Mouse (Mus musculus): ENCODE results near the gene Lmf1. TPM values are rescaled to one million over a fixed set of nuclear protein-coding genes. Genes with fewer than 3 reads are reported as not detected.
A peak's percentile ranks its signal among the peaks of the same experiment; 100 is the strongest.

Gene Lmf1
- polyA plus RNA-seq, 1 experiment from 2014 or later, result 28.2 TPM

GRCm38 (mm10) chr17:25567261-25567660 is 11.6 kb upstream of the Lmf1 start:
- Histone ChIP-seq H3K27me3 (replicated peaks; ENCODE audit: control insufficient read depth, insufficient read depth, low read length) (peaks cover 10% of the 10 kb centered on the region), H3K9ac (ENCODE audit: low read depth, low read length) (peak overlapping the region; percentile 57), H3K27ac (ENCODE audit: low read depth, low read length) (peak overlapping the region; percentile 60), H3K4me3 (ENCODE audit: low read length) (peak overlapping the region; percentile 45), H3K4me1 (ENCODE audit: control insufficient read depth, insufficient read depth, low read depth, low read length) (peaks cover 24% of the 10 kb centered on the region), H3K4me2 (ENCODE audit: low read length) (peak overlapping the region; percentile 90), H3K9me3 (ENCODE audit: control insufficient read depth, low read length) (no peaks in the 10 kb centered on the region), H3K36me3 (ENCODE audit: control insufficient read depth, insufficient read depth, low read length) (no peaks in the 10 kb centered on the region)
- 65% methylated on average over 13 of the region's 13 CpGs for WGBS
- ATAC-seq, result peak; percentile 17; the same call in 1 of the 2 replicates

GRCm38 (mm10) chr17:25567745-25568144 is 11.1 kb upstream of the Lmf1 start:
- ATAC-seq, result no peak
- no peaks in the 10 kb centered on the region for H3K9me3 ChIP-seq (ENCODE audit: control insufficient read depth, low read length)
- peak overlapping the region; percentile 60 for H3K27ac ChIP-seq (ENCODE audit: low read depth, low read length)
- peaks cover 10% of the 10 kb centered on the region for H3K27me3 ChIP-seq (replicated peaks; ENCODE audit: control insufficient read depth, insufficient read depth, low read length)
- peak overlapping the region; percentile 90 for H3K4me2 ChIP-seq (ENCODE audit: low read length)
- no peaks in the 10 kb centered on the region for H3K36me3 ChIP-seq (ENCODE audit: control insufficient read depth, insufficient read depth, low read length)
- H3K9ac ChIP-seq (ENCODE audit: low read depth, low read length), result peak overlapping the region; percentile 57
- H3K4me3 ChIP-seq (ENCODE audit: low read length), result peak overlapping the region; percentile 45
- peaks cover 24% of the 10 kb centered on the region for H3K4me1 ChIP-seq (ENCODE audit: control insufficient read depth, insufficient read depth, low read depth, low read length)
- WGBS, result 23% methylated on average over 14 of the region's 14 CpGs

GRCm38 (mm10) chr17:25568206-25568605 is 10.7 kb upstream of the Lmf1 start:
- peak overlapping the region; percentile 45 for H3K4me3 ChIP-seq (ENCODE audit: low read length)
- peaks cover 24% of the 10 kb centered on the region for H3K4me1 ChIP-seq (ENCODE audit: control insufficient read depth, insufficient read depth, low read depth, low read length)
- peak overlapping the region; percentile 90 for H3K4me2 ChIP-seq (ENCODE audit: low read length)
- 0 out of 2 replicates have a peak overlapping the region, but pooled peaks have one; percentile 6 for H3K9ac ChIP-seq (ENCODE audit: low read depth, low read length)
- peak overlapping the region; percentile 60 for H3K27ac ChIP-seq (ENCODE audit: low read depth, low read length)
- H3K27me3 ChIP-seq (replicated peaks; ENCODE audit: control insufficient read depth, insufficient read depth, low read length), result peaks cover 10% of the 10 kb centered on the region
- 30% methylated on average over 10 of the region's 10 CpGs for WGBS
- H3K36me3 ChIP-seq (ENCODE audit: control insufficient read depth, insufficient read depth, low read length), result no peaks in the 10 kb centered on the region
- peak; percentile 48 for ATAC-seq
- H3K9me3 ChIP-seq (ENCODE audit: control insufficient read depth, low read length), result no peaks in the 10 kb centered on the region

GRCm38 (mm10) chr17:25568880-25569279 is 10.0 kb upstream of the Lmf1 start:
- peak overlapping the region; percentile 45 for H3K4me3 ChIP-seq (ENCODE audit: low read length)

GRCm38 (mm10) chr17:25569833-25570647 is 8.8 kb upstream of the Lmf1 start:
- Histone ChIP-seq H3K9me3 (ENCODE audit: control insufficient read depth, low read length) (no peaks in the 10 kb centered on the region), H3K4me1 (ENCODE audit: control insufficient read depth, insufficient read depth, low read depth, low read length) (peaks cover 21% of the 10 kb centered on the region), H3K27me3 (replicated peaks; ENCODE audit: control insufficient read depth, insufficient read depth, low read length) (peaks cover 10% of the 10 kb centered on the region), H3K36me3 (ENCODE audit: control insufficient read depth, insufficient read depth, low read length) (no peaks in the 10 kb centered on the region), H3K4me2 (ENCODE audit: low read length) (peak overlapping the region; percentile 90), H3K27ac (ENCODE audit: low read depth, low read length) (peak overlapping the region; percentile 62; the same call in 1 of the 2 replicates), H3K9ac (ENCODE audit: low read depth, low read length) (peak overlapping the region; percentile 53), H3K4me3 (ENCODE audit: low read length) (peak overlapping the region; percentile 45)
- ATAC-seq, result peak; percentile 9; the same call in 1 of the 2 replicates
- WGBS, result 1% methylated on average over 46 of the region's 54 CpGs

More at GRCm38 (mm10) chr17:25568880-25569279, 10.0 kb upstream of the Lmf1 start:
- 53% methylated on average over 11 of the region's 11 CpGs for WGBS
- peak overlapping the region; percentile 62 for H3K27ac ChIP-seq (ENCODE audit: low read depth, low read length)
- H3K9me3 ChIP-seq (ENCODE audit: control insufficient read depth, low read length), result no peaks in the 10 kb centered on the region
- peak overlapping the region; percentile 90 for H3K4me2 ChIP-seq (ENCODE audit: low read length)
- ATAC-seq, result no peak
- peak overlapping the region; percentile 53 for H3K9ac ChIP-seq (ENCODE audit: low read depth, low read length)
- H3K4me1 ChIP-seq (ENCODE audit: control insufficient read depth, insufficient read depth, low read depth, low read length), result peaks cover 21% of the 10 kb centered on the region
- H3K36me3 ChIP-seq (ENCODE audit: control insufficient read depth, insufficient read depth, low read length), result no peaks in the 10 kb centered on the region
- H3K27me3 ChIP-seq (replicated peaks; ENCODE audit: control insufficient read depth, insufficient read depth, low read length), result peaks cover 10% of the 10 kb centered on the region

GRCm38 (mm10) chr17:25570648-25571452 is 8.0 kb upstream of the Lmf1 start, which contains the start of gene Sox8:
TSS of gene Sox8 (minus strand) at chr17:25570686.
- peak within 1 kb of the TSS; percentile 53 for H3K9ac ChIP-seq (ENCODE audit: low read depth, low read length)
- H3K4me3 ChIP-seq (ENCODE audit: low read length), result peak within 1 kb of the TSS; percentile 45
- under 1% methylated on average over 59 of the region's 61 CpGs for WGBS
- peak within 1 kb of the TSS; percentile 90 for H3K4me2 ChIP-seq (ENCODE audit: low read length)
- peak within 1 kb of the TSS; percentile 62; the same call in 1 of the 2 replicates for H3K27ac ChIP-seq (ENCODE audit: low read depth, low read length)
- peak; percentile 74 for ATAC-seq
- H3K9me3 ChIP-seq (ENCODE audit: control insufficient read depth, low read length), result no peaks in the 10 kb centered on the region
- peaks cover 10% of the 10 kb centered on the region for H3K27me3 ChIP-seq (replicated peaks; ENCODE audit: control insufficient read depth, insufficient read depth, low read length)
- no peaks in the 10 kb centered on the region for H3K36me3 ChIP-seq (ENCODE audit: control insufficient read depth, insufficient read depth, low read length)
- peaks cover 27% of the 10 kb centered on the region for H3K4me1 ChIP-seq (ENCODE audit: control insufficient read depth, insufficient read depth, low read depth, low read length)

GRCm38 (mm10) chr17:25571453-25571820 is 7.4 kb upstream of the Lmf1 start:
- Histone ChIP-seq H3K4me1 (ENCODE audit: control insufficient read depth, insufficient read depth, low read depth, low read length) (peaks cover 27% of the 10 kb centered on the region), H3K9ac (ENCODE audit: low read depth, low read length) (peak overlapping the region; percentile 53), H3K4me3 (ENCODE audit: low read length) (peak overlapping the region; percentile 45), H3K36me3 (ENCODE audit: control insufficient read depth, insufficient read depth, low read length) (no peaks in the 10 kb centered on the region), H3K4me2 (ENCODE audit: low read length) (peak overlapping the region; percentile 90), H3K9me3 (ENCODE audit: control insufficient read depth, low read length) (no peaks in the 10 kb centered on the region), H3K27ac (ENCODE audit: low read depth, low read length) (no peak overlapping the region), H3K27me3 (replicated peaks; ENCODE audit: control insufficient read depth, insufficient read depth, low read length) (peaks cover 10% of the 10 kb centered on the region)
- 13% methylated on average over 8 of the region's 8 CpGs for WGBS
- no peak for ATAC-seq

GRCm38 (mm10) chr17:25575208-25575971 is 3.5 kb upstream of the Lmf1 start:
- ATAC-seq, result no peak
- no peak overlapping the region for H3K4me3 ChIP-seq (ENCODE audit: low read length)
- 63% methylated on average over 12 of the region's 12 CpGs for WGBS
- H3K27ac ChIP-seq (ENCODE audit: low read depth, low read length), result no peak overlapping the region
- no peaks in the 10 kb centered on the region for H3K9me3 ChIP-seq (ENCODE audit: control insufficient read depth, low read length)
- H3K9ac ChIP-seq (ENCODE audit: low read depth, low read length), result no peak overlapping the region
- H3K4me1 ChIP-seq (ENCODE audit: control insufficient read depth, insufficient read depth, low read depth, low read length), result peaks cover 30% of the 10 kb centered on the region
- 0 out of 2 replicates have a peak, but pooled peaks cover 3% of the 10 kb centered on the region for H3K27me3 ChIP-seq (replicated peaks; ENCODE audit: control insufficient read depth, insufficient read depth, low read length)
- no peaks in the 10 kb centered on the region for H3K36me3 ChIP-seq (ENCODE audit: control insufficient read depth, insufficient read depth, low read length)
- H3K4me2 ChIP-seq (ENCODE audit: low read length), result no peak overlapping the region

All from hindbrain, embryonic 16.5 days (tissue).